8 mouse cellular contexts compared by ENCODE assay signal in the genomic region with DNA sequence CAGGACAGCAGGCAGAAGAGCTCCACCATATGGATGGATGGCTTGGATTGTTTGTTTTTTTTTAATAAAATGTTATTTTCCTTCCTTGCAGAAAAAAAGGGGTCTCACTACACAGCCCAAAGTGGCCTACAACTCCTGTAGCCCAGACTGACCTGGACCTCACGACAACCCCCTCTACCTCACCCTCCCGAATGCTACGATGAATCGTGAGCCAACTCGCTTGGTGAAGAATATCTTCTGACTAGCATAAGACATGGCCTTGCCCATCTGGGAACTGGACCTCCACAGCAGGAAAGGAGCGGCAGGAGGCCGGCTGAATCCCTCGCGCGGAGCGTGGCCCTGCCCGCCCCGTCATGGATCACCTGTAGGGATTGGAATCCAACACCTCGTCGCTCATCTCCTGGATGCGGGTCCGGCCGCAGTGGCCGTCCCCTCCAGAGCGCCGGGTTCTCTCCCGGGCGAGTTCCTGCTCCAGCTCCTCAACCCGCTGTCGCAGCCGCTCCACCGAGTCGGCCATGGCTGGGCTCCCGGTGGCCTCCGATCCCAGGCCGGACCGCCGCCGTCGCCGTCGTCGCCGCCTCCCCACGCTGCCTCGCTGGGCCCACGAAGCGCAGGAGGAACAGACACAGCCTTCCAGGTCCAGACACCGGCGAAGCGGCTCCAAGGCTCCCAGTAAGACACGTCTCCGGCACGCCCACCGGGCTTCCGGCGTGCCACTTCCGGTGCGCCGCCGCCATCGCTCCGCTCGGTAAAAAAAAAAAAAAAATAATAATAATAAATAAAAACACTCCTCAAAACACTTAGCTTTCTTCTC. TPM values are rescaled to one million over a fixed set of nuclear protein-coding genes. Genes with fewer than 3 reads are reported as not detected.
DNase-seq lines count a peak whose midpoint lies in the region; ATAC-seq and TF ChIP-seq lines count a peak whose summit lies in the region.

Uba5 (minus strand) TSS at position 705 of the 814 bp plus-strand sequence.

- H3K4me3 ChIP-seq in ES-E14 (ENCODE audit: insufficient read depth in 1 of 2, low read depth in 1 of 2, low read length in 2 of 2, poor library complexity in 1 of 2, severe bottlenecking in 1 of 2), result peak within 1 kb of the TSS; percentile 82 to 100
- H3K4me3 ChIP-seq in bone marrow macrophage, adult 2 months (ENCODE audit: insufficient read depth, low read length), result peak within 1 kb of the TSS; percentile 95
- H3K4me3 ChIP-seq in forebrain, postnatal 0 days (ENCODE audit: low read depth, low read length), result peak within 1 kb of the TSS; percentile 99
- H3K4me3 ChIP-seq in hindbrain, embryonic 11.5 days (ENCODE audit: low read depth, low read length), result peak within 1 kb of the TSS; percentile 81
- H3K4me3 ChIP-seq in spleen, adult 2 months (ENCODE audit: extremely low read depth, insufficient read depth, insufficient read length), result peak within 1 kb of the TSS; percentile 97

- TF ChIP-seq POLR2A in bone marrow macrophage, adult 2 months (IDR thresholded peaks at IDR 0.05; ENCODE audit: borderline replicate concordance, low read depth, low read length), result no peak
- TF ChIP-seq POLR2A in spleen, adult 2 months (IDR thresholded peaks at IDR 0.05; ENCODE audit: low read depth, low read length), result peak; percentile 28; the same call in 1 of the 2 replicates

- H3K36me3 ChIP-seq in ES-E14 (ENCODE audit: control insufficient read depth, insufficient read depth, low read length, poor library complexity, severe bottlenecking), result peaks cover 5% of the 10 kb centered on the region
- H3K36me3 ChIP-seq in forebrain, postnatal 0 days (ENCODE audit: insufficient read depth), result peaks cover 11% of the 10 kb centered on the region
- H3K36me3 ChIP-seq in hindbrain, embryonic 11.5 days (ENCODE audit: control insufficient read depth, insufficient read depth, low read length), result no peaks in the 10 kb centered on the region
- H3K36me3 ChIP-seq in spleen, adult 2 months (ENCODE audit: control insufficient read depth, insufficient read depth, low read length), result peaks cover 5% of the 10 kb centered on the region

- in situ Hi-C loops in ES-E14 (cut with MboI; ENCODE audit: low sequenced_read_pairs in 2 of 2, unreplicated experiment in 2 of 2), result no loop called here

- H3K27me3 ChIP-seq in forebrain, postnatal 0 days (ENCODE audit: insufficient read depth, low read length), result no peaks in the 10 kb centered on the region
- no peaks in the 10 kb centered on the region for H3K27me3 ChIP-seq in hindbrain, embryonic 11.5 days (ENCODE audit: control insufficient read depth, insufficient read depth, low read length)
- H3K27me3 ChIP-seq in spleen, adult 2 months (ENCODE audit: control insufficient read depth, insufficient read depth, low read length), result no peaks in the 10 kb centered on the region

- no peak within 1 kb of the TSS; the same call in 1 of the 2 replicates for H3K27ac ChIP-seq in ES-E14 (ENCODE audit: insufficient read depth, low read depth, low read length, poor library complexity, severe bottlenecking)
- H3K27ac ChIP-seq in bone marrow macrophage, adult 2 months (ENCODE audit: insufficient read depth, low read depth, low read length), result peak within 1 kb of the TSS; percentile 44; the same call in 1 of the 2 replicates
- peak within 1 kb of the TSS; percentile 77 for H3K27ac ChIP-seq in forebrain, postnatal 0 days (ENCODE audit: low read depth, low read length)
- H3K27ac ChIP-seq in hindbrain, embryonic 11.5 days (ENCODE audit: low read depth, low read length), result no peak within 1 kb of the TSS
- H3K27ac ChIP-seq in spleen, adult 2 months (ENCODE audit: insufficient read depth, low read length), result peak within 1 kb of the TSS; percentile 46

- 1% methylated on average over 59 of the region's 59 CpGs for WGBS in forebrain, postnatal 0 days
- WGBS in hindbrain, embryonic 11.5 days, result under 1% methylated on average over 56 of the region's 59 CpGs
- WGBS in spleen, adult 2 months, result under 1% methylated on average over 56 of the region's 59 CpGs

- peak within 1 kb of the TSS; percentile 88 for H3K4me2 ChIP-seq in forebrain, postnatal 0 days (ENCODE audit: low read depth)
- H3K4me2 ChIP-seq in hindbrain, embryonic 11.5 days (replicated peaks; ENCODE audit: low read depth, low read length), result peak within 1 kb of the TSS; percentile 84

- DNase-seq in ES-E14 (ENCODE audit: low read depth, low spot score), result peak; percentile 56
- no peak for DNase-seq in forebrain, postnatal 0 days
- DNase-seq in hindbrain, embryonic 11.5 days (ENCODE audit: low spot score), result peak; percentile 84
- peak; percentile 48 to 89 for DNase-seq in left cerebral cortex, postnatal 10 days (ENCODE audit: extremely low spot score in 1 of 2, low spot score in 2 of 2)
- DNase-seq in spleen, adult 2 months (ENCODE audit: low read depth in 1 of 2, low spot score in 2 of 2), result peak in 1 of 2 experiments; percentile 54
- no peak for DNase-seq in retina, postnatal 1 day

- H3K4me1 ChIP-seq in ES-E14 (ENCODE audit: control insufficient read depth in 2 of 2, insufficient read depth in 2 of 2, low read length in 2 of 2, poor library complexity in 1 of 2), result peaks cover 0 to 5% of the 10 kb centered on the region in 2 experiments; a peak in 3 of 4 replicates
- peaks cover 6% of the 10 kb centered on the region for H3K4me1 ChIP-seq in bone marrow macrophage, adult 2 months (ENCODE audit: control insufficient read depth, insufficient read depth, low read length)
- peaks cover 13% of the 10 kb centered on the region for H3K4me1 ChIP-seq in forebrain, postnatal 0 days (ENCODE audit: insufficient read depth)
- peaks cover 9% of the 10 kb centered on the region; the same call in 1 of the 2 replicates for H3K4me1 ChIP-seq in hindbrain, embryonic 11.5 days (replicated peaks; ENCODE audit: control insufficient read depth, insufficient read depth, low read length)
- H3K4me1 ChIP-seq in spleen, adult 2 months (ENCODE audit: control insufficient read depth, insufficient read depth, insufficient read length), result no peaks in the 10 kb centered on the region

- ATAC-seq in forebrain, postnatal 0 days, result peak; percentile 76
- peak; percentile 85 for ATAC-seq in hindbrain, embryonic 11.5 days (ENCODE audit: low FRiP score)
- ATAC-seq in megakaryocyte-erythroid progenitor cell, adult 5-6 weeks (replicated peaks; ENCODE audit: low FRiP score, low TSS enrichment, poor library complexity, severe bottlenecking), result peak; percentile 83

- no peak for TF ChIP-seq CTCF in bone marrow macrophage, adult 2 months (IDR thresholded peaks at IDR 0.05; ENCODE audit: low read depth, low read length)
- TF ChIP-seq CTCF in forebrain, postnatal 0 days (IDR thresholded peaks at IDR 0.05; ENCODE audit: low read depth), result no peak
- TF ChIP-seq CTCF in spleen, adult 2 months (IDR thresholded peaks at IDR 0.05; ENCODE audit: extremely low read depth, insufficient read depth, insufficient read length, insufficient replicate concordance), result no peak

- peak within 1 kb of the TSS; percentile 96 for H3K9ac ChIP-seq in ES-E14 (ENCODE audit: insufficient read depth, low read depth, low read length, poor library complexity, severe bottlenecking)
- H3K9ac ChIP-seq in forebrain, postnatal 0 days, result peak within 1 kb of the TSS; percentile 83
- peak within 1 kb of the TSS; percentile 82 for H3K9ac ChIP-seq in hindbrain, embryonic 11.5 days (ENCODE audit: low read depth, low read length)

- no peaks in the 10 kb centered on the region for H3K9me3 ChIP-seq in ES-E14 (ENCODE audit: control insufficient read depth, insufficient read depth, low read depth, low read length)
- H3K9me3 ChIP-seq in forebrain, postnatal 0 days (ENCODE audit: low read length), result no peaks in the 10 kb centered on the region
- H3K9me3 ChIP-seq in hindbrain, embryonic 11.5 days (ENCODE audit: control insufficient read depth, low read length), result no peaks in the 10 kb centered on the region

- intact Hi-C loops in left cerebral cortex, postnatal 10 days (cut with DNase I), result no loop called here

TF ChIP-seq in ES-E14, 5 proteins besides CTCF, POLR2A, EP300 and RAD21:
- TF ChIP-seq MAFK (IDR thresholded peaks at IDR 0.05; ENCODE audit: insufficient read depth, low read depth, low read length) (no peak), CHD2 (IDR thresholded peaks at IDR 0.05; ENCODE audit: low read depth, low read length) (no peak), HCFC1 (IDR thresholded peaks at IDR 0.05; ENCODE audit: borderline replicate concordance, insufficient read depth, low read length) (no peak), ZNF384 (IDR thresholded peaks at IDR 0.05; ENCODE audit: low read depth, low read length) (no peak), ZC3H11A (IDR thresholded peaks at IDR 0.05; ENCODE audit: borderline replicate concordance, low read depth, low read length) (no peak)

RNA-seq across cellular contexts. Expression of gene Uba5, which starts in this region (rescaled TPM):
- 31.9 and 44.7 TPM in 2 replicates for total RNA-seq in ES-E14 (2012; rRNA removed)
- 31.6 and 32.9 TPM in 2 replicates for polyA plus RNA-seq in bone marrow macrophage, adult 2 months (2012; ENCODE audit: insufficient read depth, insufficient read length, missing spikeins)
- 64.5 and 71.5 TPM in 2 replicates for total RNA-seq in forebrain, postnatal 0 days (2014; rRNA removed)
- polyA plus RNA-seq in forebrain, postnatal 0 days (2015; fragmentation: Nextera tagmentation; extraction: Ambion mirVana), result 71.7 and 75.4 TPM in 2 replicates
- polyA plus RNA-seq in hindbrain, embryonic 11.5 days (2014; fragmentation: Nextera tagmentation; extraction: Ambion mirVana), result 68.1 and 68.6 TPM in 2 replicates
- total RNA-seq in left cerebral cortex, postnatal 10 days (2021), result 10 to 100 TPM; 42.1 to 43.4 TPM
- total RNA-seq in megakaryocyte-erythroid progenitor cell, adult 5-6 weeks (2014; fragmentation: Nextera tagmentation), result 22.7 and 24.3 TPM in 2 replicates
- 31.8 and 34.7 TPM in 2 replicates for total RNA-seq in megakaryocyte-erythroid progenitor cell, adult 5-6 weeks (2017)
- 9.4 and 10.2 TPM in 2 replicates for polyA plus RNA-seq in spleen, adult 2 months (2012; rRNA removed)

Comparison
In these comparisons a context has a peak if more than half of its experiments do, and no peak if none do; other contexts are left out.
1. DNase-seq: peak in ES-E14 (single experiment), hindbrain, embryonic 11.5 days (single experiment) and left cerebral cortex, postnatal 10 days (2 of 2); none in forebrain, postnatal 0 days (single experiment) and retina, postnatal 1 day (single experiment).
2. H3K27ac ChIP-seq: peak in bone marrow macrophage, adult 2 months (single experiment), forebrain, postnatal 0 days (single experiment) and spleen, adult 2 months (single experiment); none in ES-E14 (single experiment) and hindbrain, embryonic 11.5 days (single experiment).
3. Peak in every context shown above with its lines, with median percentiles within 50 percentile points of each other: H3K4me3 ChIP-seq, H3K9ac ChIP-seq and ATAC-seq.